Mouse (Mus musculus): ENCODE measurements around the gene Txnrd3. TPM values are rescaled to one million over a fixed set of nuclear protein-coding genes. Genes with fewer than 3 reads are reported as not detected.

Txnrd3 gene
- total and polyA plus RNA-seq, 3 experiments, result 6.1 to 8.6 (median 8.0) TPM

- Histone ChIP-seq H3K9me3 (replicated peaks; ENCODE audit: low read length) (peaks cover 4% of the 10 kb centered on the region), H3K4me1 (ENCODE audit: control insufficient read depth in 1 of 2, insufficient read depth in 2 of 2) (peaks cover 3 to 10% of the 10 kb centered on the region in 2 experiments), H3K9ac (ENCODE audit: insufficient read depth, low read depth) (no peak overlapping the region), H3K36me3 (replicated peaks in 1 of 2; ENCODE audit: control insufficient read depth in 1 of 2, insufficient read depth in 1 of 2, low read length in 1 of 2) (no peaks in the 10 kb centered on the region), H3K27ac (ENCODE audit: insufficient read depth, low read depth) (no peak overlapping the region), H3K4me2 (ENCODE audit: insufficient read depth, low read depth, poor library complexity, severe bottlenecking) (no peak overlapping the region), H3K4me3 (replicated peaks in 1 of 3; ENCODE audit: low read depth in 2 of 3, low read length in 2 of 3, poor library complexity in 1 of 3) (no peak overlapping the region), H3K79me2 (replicated peaks; ENCODE audit: control insufficient read depth, extremely low read depth, insufficient read depth, poor library complexity, severe bottlenecking) (no peaks in the 10 kb centered on the region), H3K27me3 (replicated peaks) (no peaks in the 10 kb centered on the region)
- no peak for TF ChIP-seq POLR2AphosphoS2 (IDR thresholded peaks at IDR 0.05; ENCODE audit: low read depth, low read length)
- dilution Hi-C loops (cut with MboI; ENCODE audit: extremely low pct_ligation_motif_present, extremely low pct_unique_long_range_greater_than_20kb, low sequenced_read_pairs) (no loop called here), in situ Hi-C loops (cut with MboI; ENCODE audit: low pct_ligation_motif_present, low pct_unique_long_range_greater_than_20kb, low sequenced_read_pairs) (no loop called here)
- DNase-seq (ENCODE audit: extremely low read depth), result peak; percentile 12
These were observed 47.3 kb upstream of the Txnrd3 start for GRCm38 (mm10) chr6:89596510-89596909.

GRCm38 (mm10) chr6:89606096-89606495 lies 37.7 kb upstream of the Txnrd3 start:
- Histone ChIP-seq H3K79me2 (replicated peaks; ENCODE audit: control insufficient read depth, extremely low read depth, insufficient read depth, poor library complexity, severe bottlenecking) (no peaks in the 10 kb centered on the region), H3K27ac (ENCODE audit: insufficient read depth, low read depth) (no peak overlapping the region), H3K9me3 (replicated peaks; ENCODE audit: low read length) (no peaks in the 10 kb centered on the region), H3K9ac (ENCODE audit: insufficient read depth, low read depth) (no peak overlapping the region), H3K4me3 (replicated peaks in 1 of 3; ENCODE audit: low read depth in 2 of 3, low read length in 2 of 3, poor library complexity in 1 of 3) (no peak overlapping the region), H3K36me3 (replicated peaks in 1 of 2; ENCODE audit: control insufficient read depth in 1 of 2, insufficient read depth in 1 of 2, low read length in 1 of 2) (no peaks in the 10 kb centered on the region), H3K27me3 (replicated peaks) (no peaks in the 10 kb centered on the region), H3K4me2 (ENCODE audit: insufficient read depth, low read depth, poor library complexity, severe bottlenecking) (no peak overlapping the region), H3K4me1 (ENCODE audit: control insufficient read depth in 1 of 2, insufficient read depth in 2 of 2) (no peaks in the 10 kb centered on the region)
- dilution Hi-C loops (cut with MboI; ENCODE audit: extremely low pct_ligation_motif_present, extremely low pct_unique_long_range_greater_than_20kb, low sequenced_read_pairs), result no loop called here
- no peak for TF ChIP-seq JUND (conservative IDR thresholded peaks at IDR 0.05; ENCODE audit: low read depth, low read length)
- no peak for TF ChIP-seq MEF2A (IDR thresholded peaks at IDR 0.05; ENCODE audit: borderline replicate concordance, low read depth, low read length)
- TF ChIP-seq GABPA (IDR thresholded peaks at IDR 0.05; ENCODE audit: insufficient replicate concordance, low read depth, low read length), result no peak
- TF ChIP-seq SIN3A (IDR thresholded peaks at IDR 0.05; ENCODE audit: low read length), result no peak
- TF ChIP-seq RAD21 (IDR thresholded peaks at IDR 0.05; ENCODE audit: low read depth, low read length), result no peak
- TF ChIP-seq E2F4 (IDR thresholded peaks at IDR 0.05; ENCODE audit: insufficient replicate concordance, low read depth, low read length), result no peak
- TF ChIP-seq TBP (conservative IDR thresholded peaks at IDR 0.05; ENCODE audit: low read depth, low read length), result no peak
- no peak for TF ChIP-seq POLR2AphosphoS2 (IDR thresholded peaks at IDR 0.05; ENCODE audit: low read depth, low read length)
- TF ChIP-seq IRF4 (IDR thresholded peaks at IDR 0.05; ENCODE audit: low read depth, low read length), result no peak
- no peak for TF ChIP-seq PAX5 (IDR thresholded peaks at IDR 0.05; ENCODE audit: low read length)
- no peak for TF ChIP-seq ZKSCAN1 (IDR thresholded peaks at IDR 0.05; ENCODE audit: borderline replicate concordance, low read depth, low read length)
- TF ChIP-seq JUN (IDR thresholded peaks at IDR 0.05; ENCODE audit: insufficient read depth, low read depth, low read length), result no peak
- no peak for TF ChIP-seq CTCF (conservative IDR thresholded peaks at IDR 0.05 in 1 of 2, IDR thresholded peaks at IDR 0.05 in 1 of 2; ENCODE audit: low read depth in 2 of 2, low read length in 2 of 2)
- TF ChIP-seq EP300 (IDR thresholded peaks at IDR 0.05; ENCODE audit: low read length), result no peak
- no peak for TF ChIP-seq KAT2A (IDR thresholded peaks at IDR 0.05; ENCODE audit: insufficient replicate concordance, low read length)
- in situ Hi-C loops (cut with MboI; ENCODE audit: low pct_ligation_motif_present, low pct_unique_long_range_greater_than_20kb, low sequenced_read_pairs), result no loop called here
- DNase-seq (ENCODE audit: extremely low read depth), result no peak

Measured in CH12.LX (cell line).